Mouse (Mus musculus) hindbrain, postnatal 0 days (tissue): ENCODE measurements around the gene Fbxw4. TPM values are rescaled to one million over a fixed set of nuclear protein-coding genes. Genes with fewer than 3 reads are reported as not detected.

ENCODE experiments used
- ATAC-seq: fragments of 200-750 bp; cut with Nextera tagmentation; 2 replicates; pipeline ENCODE4 v1.8.0; 2017; ENCODE audit warnings: mild to moderate bottlenecking, moderate TSS enrichment, moderate library complexity
- DNase-seq: peaks from one replicate; pipeline ENCODE4 v3.0.0-alpha.2; 2015; ENCODE audit warnings: low spot score
- H3K27ac ChIP-seq: fragments of 300-500 bp; sonication (generic); 2 replicates; pipeline ENCODE4 v1.5.1; 2014; ENCODE audit warnings: mild to moderate bottlenecking
- H3K27me3 ChIP-seq: fragments of 300-500 bp; sonication (generic); 2 replicates; pipeline ENCODE4 v1.6.1; 2014; ENCODE audit warnings: low read length, mixed read lengths; ENCODE audit not compliant: insufficient read depth
- H3K36me3 ChIP-seq: fragments of 300-500 bp; sonication (generic); 2 replicates; pipeline ENCODE4 v1.6.1; 2014; ENCODE audit warnings: low read length, mixed read lengths; ENCODE audit not compliant: insufficient read depth
- H3K4me1 ChIP-seq: fragments of 300-500 bp; sonication (generic); 2 replicates; pipeline ENCODE4 v1.6.1; 2014; ENCODE audit warnings: antibody characterized with exemption, low read length, mixed read lengths; ENCODE audit not compliant: insufficient read depth
- H3K4me2 ChIP-seq: fragments of 300-500 bp; sonication (generic); 2 replicates; pipeline ENCODE4 v1.6.1; 2014; ENCODE audit warnings: low read depth, mild to moderate bottlenecking, low read length, moderate library complexity, mixed read lengths
- H3K4me3 ChIP-seq: fragments of 300-500 bp; sonication (generic); 2 replicates; pipeline ENCODE4 v1.5.1; 2014; ENCODE audit warnings: low read length
- H3K9ac ChIP-seq: fragments of 300-500 bp; sonication (generic); replicated peaks from 2 replicates; pipeline ENCODE4 v1.6.1; 2014; ENCODE audit warnings: mild to moderate bottlenecking, low read length, moderate library complexity, mixed read lengths
- H3K9me3 ChIP-seq: fragments of 300-500 bp; sonication (generic); 2 replicates; pipeline ENCODE4 v1.6.1; 2016; ENCODE audit warnings: low read length, mixed read lengths
- CTCF ChIP-seq: IDR thresholded peaks from 2 replicates; pipeline ENCODE4 v1.5.1; 2016; ENCODE audit warnings: antibody characterized with exemption, control low read depth, low read depth
- WGBS: fragments of 180-500 bp; shearing (Covaris S2); extraction: QIAGEN DNeasy Blood & Tissue Kit; methylation state at CpG from one replicate; pipeline ENCODE4 v1.1.7; 2014; 5-methylcytosine and 5-hydroxymethylcytosine counted together
- polyA plus RNA-seq: library from polyadenylated mRNA; unstranded; fragments of >200 nt; fragmentation: Nextera tagmentation; extraction: Ambion mirVana; gene quantifications from 2 replicates; pipeline ENCODE4 v1.2.1, GENCODE M21; 2015
- total RNA-seq: library from RNA; depleted of rRNA; stranded (reverse); fragments of >200 nt; gene quantifications from 2 replicates; pipeline ENCODE4 v1.2.3, GENCODE M21; 2014

The Fbxw4 gene
- total and polyA plus RNA-seq, 2 experiments from 2014 or later = 5.3 to 65.3 TPM

DNA sequence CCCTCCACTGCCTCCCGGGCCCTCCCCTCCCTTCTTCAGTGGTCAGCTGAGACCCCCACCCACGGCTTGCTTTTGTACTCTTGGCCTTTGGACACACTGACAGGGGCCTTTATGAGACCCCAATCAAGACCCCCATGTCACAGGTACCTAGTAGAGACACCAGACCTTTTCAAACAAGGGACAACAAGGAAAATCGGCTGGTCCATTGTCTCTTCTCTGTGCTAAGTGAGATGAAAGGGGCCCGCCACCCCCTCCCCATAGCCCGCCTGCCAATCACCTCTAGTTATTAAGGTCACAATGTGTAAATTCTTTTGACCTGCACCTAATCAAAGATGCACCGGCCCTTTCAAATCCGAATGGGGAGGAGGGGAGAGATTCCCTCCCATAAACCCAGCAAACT, 43.4 kb downstream of the Fbxw4 start:
- H3K27ac ChIP-seq = no peak overlapping the region
- ATAC-seq = no peak
- WGBS = 16% methylated on average over 7 of the region's 7 CpGs
- H3K4me2 ChIP-seq = no peak overlapping the region
- no peaks in the 10 kb centered on the region for H3K9me3 ChIP-seq
- no peak overlapping the region for H3K4me3 ChIP-seq
- no peak for DNase-seq
- H3K9ac ChIP-seq = no peak overlapping the region
- H3K36me3 ChIP-seq = peaks cover 10% of the 10 kb centered on the region; the same call in 1 of the 2 replicates
- no peaks in the 10 kb centered on the region for H3K27me3 ChIP-seq
- no peak for TF ChIP-seq CTCF
- H3K4me1 ChIP-seq = peaks cover 22% of the 10 kb centered on the region; the same call in 1 of the 2 replicates

GRCm38 (mm10) chr19:45616214-45616518, 43.9 kb downstream of the Fbxw4 start:
- no peak overlapping the region for H3K27ac ChIP-seq
- peaks cover 22% of the 10 kb centered on the region; the same call in 1 of the 2 replicates for H3K4me1 ChIP-seq
- H3K9ac ChIP-seq = no peak overlapping the region
- ATAC-seq (no peak; the same call in 1 of the 2 replicates), DNase-seq (no peak)
- H3K27me3 ChIP-seq = no peaks in the 10 kb centered on the region
- H3K4me2 ChIP-seq = no peak overlapping the region
- 37% methylated on average over 4 of the region's 4 CpGs for WGBS
- peaks cover 6% of the 10 kb centered on the region; the same call in 1 of the 2 replicates for H3K36me3 ChIP-seq
- TF ChIP-seq CTCF = no peak
- no peaks in the 10 kb centered on the region for H3K9me3 ChIP-seq
- no peak overlapping the region for H3K4me3 ChIP-seq

DNA sequence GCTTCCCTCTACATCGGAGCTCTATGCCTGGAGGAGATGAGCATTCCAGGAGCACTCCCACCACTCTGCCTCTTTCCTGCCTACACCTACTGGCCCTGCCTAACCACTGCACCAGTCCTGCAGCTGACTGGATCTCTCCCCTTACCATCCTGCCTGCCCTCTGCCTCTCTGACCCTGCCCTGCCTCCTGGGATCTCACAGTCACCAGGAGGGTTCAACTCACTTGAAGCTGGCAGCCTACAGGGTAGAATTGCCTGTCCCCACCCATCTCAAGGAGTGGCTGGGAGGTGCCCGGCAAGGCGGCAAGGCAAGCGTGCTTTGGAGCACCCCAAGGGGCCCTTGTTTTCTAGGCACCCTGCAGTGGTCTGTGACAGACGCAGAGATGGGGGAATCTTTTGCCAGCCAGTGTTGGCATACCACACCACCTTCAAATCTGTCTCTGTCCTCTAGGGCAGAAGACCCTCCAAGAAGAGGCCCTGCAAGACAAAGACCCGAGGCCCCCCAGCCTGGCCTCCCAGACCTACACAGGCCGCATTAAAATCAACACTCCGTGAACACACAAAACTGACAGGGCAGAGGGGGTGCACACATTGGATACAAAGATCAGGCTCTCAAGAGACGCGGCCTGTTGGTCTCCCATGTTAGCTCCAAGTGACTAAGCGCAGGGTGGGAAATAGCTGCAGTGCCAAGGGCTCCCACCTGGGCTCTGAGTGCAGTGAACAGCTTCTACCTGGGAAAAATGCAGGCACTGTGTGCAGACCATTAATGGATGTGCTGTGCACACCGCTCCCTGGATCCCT, 44.5 kb downstream of the Fbxw4 start:
- H3K27ac ChIP-seq = peak overlapping the region; percentile 73
- no peak overlapping the region for H3K9ac ChIP-seq
- H3K4me1 ChIP-seq = peaks cover 22% of the 10 kb centered on the region; the same call in 1 of the 2 replicates
- peak; percentile 24 for DNase-seq
- TF ChIP-seq CTCF = no peak
- H3K36me3 ChIP-seq = peaks cover 5% of the 10 kb centered on the region; the same call in 1 of the 2 replicates
- ATAC-seq = peak; percentile 33
- no peak overlapping the region for H3K4me3 ChIP-seq
- H3K27me3 ChIP-seq = no peaks in the 10 kb centered on the region
- WGBS = 37% methylated on average over 12 of the region's 12 CpGs
- no peaks in the 10 kb centered on the region for H3K9me3 ChIP-seq
- H3K4me2 ChIP-seq = no peak overlapping the region

DNA sequence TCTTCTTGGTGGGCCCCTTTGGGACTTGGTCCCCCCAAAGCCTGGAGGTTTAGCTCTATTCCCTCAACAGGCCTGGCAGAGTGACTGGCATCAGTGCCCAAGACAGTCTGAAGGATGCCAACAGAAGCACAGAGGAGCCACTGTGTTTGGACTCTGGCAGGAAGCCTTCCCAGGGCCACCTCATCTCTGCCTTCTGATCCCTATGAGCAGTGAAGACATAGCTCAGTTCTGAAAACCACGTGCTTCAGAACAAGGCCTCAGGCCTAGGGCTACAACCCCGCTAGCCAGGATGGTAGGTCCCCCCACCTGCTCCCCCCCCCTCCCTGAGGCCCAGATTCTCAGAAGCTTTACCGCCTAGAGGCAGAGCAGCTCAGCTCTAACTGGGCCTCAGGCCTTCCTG, 45.2 kb downstream of the Fbxw4 start:
- TF ChIP-seq CTCF = no peak
- WGBS = 34% methylated on average over 3 of the region's 3 CpGs
- Histone ChIP-seq H3K4me3 (no peak overlapping the region), H3K4me2 (no peak overlapping the region), H3K27me3 (no peaks in the 10 kb centered on the region), H3K27ac (peak overlapping the region; percentile 73; the same call in 1 of the 2 replicates), H3K4me1 (peaks cover 22% of the 10 kb centered on the region; the same call in 1 of the 2 replicates), H3K9me3 (no peaks in the 10 kb centered on the region), H3K36me3 (peaks cover 5% of the 10 kb centered on the region; the same call in 1 of the 2 replicates), H3K9ac (no peak overlapping the region)
- peak; percentile 82 for ATAC-seq
- DNase-seq = peak; percentile 65

- Histone ChIP-seq H3K27me3 (no peaks in the 10 kb centered on the region), H3K4me1 (peaks cover 22% of the 10 kb centered on the region; the same call in 1 of the 2 replicates), H3K9ac (no peak overlapping the region), H3K9me3 (no peaks in the 10 kb centered on the region), H3K36me3 (peaks cover 5% of the 10 kb centered on the region; the same call in 1 of the 2 replicates), H3K27ac (no peak overlapping the region), H3K4me2 (no peak overlapping the region), H3K4me3 (no peak overlapping the region)
- TF ChIP-seq CTCF = no peak
- 51% methylated on average over 8 of the region's 8 CpGs for WGBS
- no peak for ATAC-seq
- DNase-seq = peak; percentile 23
Measured at GRCm38 (mm10) chr19:45614375-45614774, 45.7 kb downstream of the Fbxw4 start.

GRCm38 (mm10) chr19:45610823-45611222, 49.3 kb downstream of the Fbxw4 start:
- Histone ChIP-seq H3K27ac (no peak overlapping the region), H3K9me3 (no peaks in the 10 kb centered on the region), H3K4me2 (no peak overlapping the region), H3K9ac (no peak overlapping the region), H3K4me1 (peaks cover 12% of the 10 kb centered on the region; the same call in 1 of the 2 replicates), H3K4me3 (no peak overlapping the region), H3K27me3 (no peaks in the 10 kb centered on the region), H3K36me3 (0 out of 2 replicates have a peak, but pooled peaks cover 5% of the 10 kb centered on the region)
- whole genome bisulfite sequencing = 58% methylated on average over 5 of the region's 5 CpGs
- ATAC-seq (0 out of 2 replicates have a peak, but pooled peaks have one; percentile 25), DNase-seq (peak; percentile 20)
- no peak for TF ChIP-seq CTCF
